Mouse (Mus musculus): ENCODE results near the gene Zfp59.

DNA sequence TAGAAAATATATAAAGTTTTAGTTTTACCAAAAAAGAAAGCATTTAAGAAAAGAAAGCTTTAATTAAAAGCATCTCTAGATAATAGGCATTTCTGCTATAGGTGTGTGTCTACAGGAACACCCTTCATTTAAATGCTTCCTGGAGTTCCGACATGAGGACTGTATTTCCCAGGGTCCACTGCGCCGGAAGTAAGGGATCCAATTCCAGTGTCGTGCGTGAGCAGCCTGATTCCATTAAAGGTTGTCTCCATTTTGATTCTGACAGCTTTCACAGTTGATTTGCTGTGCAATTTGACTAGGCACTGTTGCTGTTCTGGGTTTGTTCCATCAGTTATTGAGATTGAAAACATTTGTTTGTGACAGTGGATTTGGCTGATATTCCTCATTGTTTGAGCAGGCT, 35.4 kb upstream of the Zfp59 start:
- TF ChIP-seq CTCF (IDR thresholded peaks at IDR 0.05; ENCODE audit: low read depth) (no peak), EP300 (IDR thresholded peaks at IDR 0.05; ENCODE audit: low read depth) (no peak)
